Mouse (Mus musculus): ENCODE data around the gene Slc44a5. TPM values are rescaled to one million over a fixed set of nuclear protein-coding genes. Genes with fewer than 3 reads are reported as not detected.

Slc44a5 gene
- 2.2 TPM in 2 replicates for polyA plus RNA-seq (2014; fragmentation: Nextera tagmentation; extraction: Ambion mirVana)

DNA sequence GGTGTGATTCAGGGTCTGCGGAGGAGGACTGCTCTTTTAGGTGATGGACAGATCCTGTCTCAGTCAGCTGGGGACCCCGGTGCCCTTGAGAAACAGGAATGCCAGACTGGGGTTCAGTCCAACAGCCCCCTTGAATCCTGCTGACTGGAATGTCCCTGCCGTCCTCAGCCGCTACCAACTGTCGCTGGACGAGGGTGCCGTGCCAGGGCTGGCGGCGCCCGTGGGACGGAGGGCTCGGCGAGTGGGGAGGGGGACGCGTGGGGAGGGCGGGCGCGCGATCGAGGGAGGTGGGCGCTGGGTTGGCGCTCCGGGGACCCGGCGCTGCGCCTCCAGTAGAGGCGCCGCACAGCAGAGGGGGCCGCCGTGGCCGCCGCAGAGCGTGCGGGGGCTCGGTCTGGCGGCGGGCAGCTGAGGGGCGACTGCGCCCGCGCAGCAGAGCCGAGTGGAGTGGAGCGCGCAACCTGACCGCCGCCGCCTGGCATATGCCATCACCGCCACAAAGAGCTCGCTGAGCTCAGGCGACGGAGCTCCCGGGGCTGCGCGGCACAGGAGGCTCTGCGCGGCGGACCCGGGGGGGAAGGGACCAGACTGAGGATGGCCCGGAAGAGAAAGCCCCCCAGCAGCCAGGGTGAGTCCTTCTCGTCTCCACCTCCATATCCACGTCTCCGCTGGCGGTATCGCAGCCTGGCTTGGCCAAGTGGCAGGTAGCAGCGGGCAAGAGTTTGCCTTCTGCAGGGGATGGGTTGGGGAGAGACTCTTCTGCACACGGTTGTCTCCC lies at the start of gene Slc44a5:
Slc44a5 (plus strand) TSS at position 266 of the 778 bp plus-strand sequence.
- H3K9ac ChIP-seq (ENCODE audit: low read length): peak within 1 kb of the TSS; percentile 72
- H3K27ac ChIP-seq (ENCODE audit: low read depth, low read length): no peak within 1 kb of the TSS
- H3K9me3 ChIP-seq (ENCODE audit: control insufficient read depth, low read length): no peaks in the 10 kb centered on the region
- peaks cover 22% of the 10 kb centered on the region for H3K27me3 ChIP-seq (ENCODE audit: control insufficient read depth, insufficient read depth, low read length)
- H3K4me2 ChIP-seq (ENCODE audit: low read depth, low read length, severe bottlenecking): peak within 1 kb of the TSS; percentile 97
- H3K4me3 ChIP-seq (ENCODE audit: low read depth, low read length): peak within 1 kb of the TSS; percentile 58
- peak; percentile 82 for ATAC-seq (replicated peaks; ENCODE audit: low FRiP score)
- H3K4me1 ChIP-seq (replicated peaks; ENCODE audit: control insufficient read depth, insufficient read depth, low read length): peaks cover 4% of the 10 kb centered on the region; the same call in 1 of the 2 replicates
- under 1% methylated on average over 63 of the region's 66 CpGs for WGBS
- no peaks in the 10 kb centered on the region for H3K36me3 ChIP-seq (ENCODE audit: control insufficient read depth, insufficient read depth, low read length)
- peak; percentile 72 for DNase-seq (ENCODE audit: low spot score)

DNA sequence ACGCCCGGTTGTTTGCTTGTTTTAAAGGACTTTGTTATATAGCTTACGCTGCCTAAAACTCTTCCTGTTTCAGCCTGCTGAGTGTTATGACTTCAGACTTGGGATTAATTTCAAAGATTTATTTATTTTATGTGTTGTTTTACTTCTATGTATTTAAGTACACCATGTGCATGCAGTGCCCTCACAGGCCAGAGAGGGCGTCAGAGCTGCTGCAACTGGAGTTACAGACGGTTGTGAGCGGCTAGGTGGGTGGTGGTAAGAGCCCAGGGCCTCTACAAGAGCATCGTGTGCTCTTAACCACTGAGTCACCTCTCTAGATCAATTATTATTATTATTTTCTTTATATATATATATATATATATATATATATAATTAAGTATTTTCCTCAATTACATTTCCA lies 46.9 kb upstream of the Slc44a5 start:
- WGBS: 90% methylated on average over 7 of the region's 7 CpGs
- H3K4me3 ChIP-seq (ENCODE audit: low read depth, low read length): no peak overlapping the region

DNA sequence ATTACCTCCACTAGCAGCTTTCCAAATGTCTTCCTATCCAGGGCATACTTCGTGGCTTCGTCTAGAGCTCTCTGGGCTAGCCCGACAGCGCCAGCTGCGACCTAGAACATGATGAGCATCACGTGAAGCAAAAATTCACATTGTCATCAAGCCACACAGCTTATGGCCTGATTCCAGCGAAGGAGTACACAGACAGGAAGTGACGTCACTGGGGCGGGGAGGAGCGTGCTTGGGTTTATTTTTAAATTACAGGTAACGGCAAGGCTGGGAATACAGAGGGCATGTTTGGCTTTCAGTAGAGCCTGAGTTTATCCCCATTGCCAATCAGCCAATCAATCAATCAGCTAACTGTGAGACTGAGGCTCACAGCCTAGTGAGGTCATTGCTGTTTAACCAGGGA lies 43.7 kb upstream of the Slc44a5 start:
- no peaks in the 10 kb centered on the region for H3K9me3 ChIP-seq (ENCODE audit: control insufficient read depth, low read length)
- no peak overlapping the region for H3K4me3 ChIP-seq (ENCODE audit: low read depth, low read length)
- H3K36me3 ChIP-seq (ENCODE audit: control insufficient read depth, insufficient read depth, low read length): peaks cover 2% of the 10 kb centered on the region; the same call in 1 of the 2 replicates
- ATAC-seq (replicated peaks; ENCODE audit: low FRiP score): no peak
- no peak overlapping the region for H3K9ac ChIP-seq (ENCODE audit: low read length)
- H3K27ac ChIP-seq (ENCODE audit: low read depth, low read length): no peak overlapping the region
- 95% methylated on average over 11 of the region's 11 CpGs for WGBS
- H3K4me1 ChIP-seq (replicated peaks; ENCODE audit: control insufficient read depth, insufficient read depth, low read length): no peaks in the 10 kb centered on the region
- no peak overlapping the region for H3K4me2 ChIP-seq (ENCODE audit: low read depth, low read length, severe bottlenecking)
- no peaks in the 10 kb centered on the region for H3K27me3 ChIP-seq (ENCODE audit: control insufficient read depth, insufficient read depth, low read length)
- no peak for DNase-seq (ENCODE audit: low spot score)

More for the DNA sequence above, 46.9 kb upstream of the Slc44a5 start:
- Histone ChIP-seq H3K9ac (ENCODE audit: low read length) (no peak overlapping the region), H3K27me3 (ENCODE audit: control insufficient read depth, insufficient read depth, low read length) (no peaks in the 10 kb centered on the region), H3K27ac (ENCODE audit: low read depth, low read length) (no peak overlapping the region), H3K4me1 (replicated peaks; ENCODE audit: control insufficient read depth, insufficient read depth, low read length) (no peaks in the 10 kb centered on the region), H3K36me3 (ENCODE audit: control insufficient read depth, insufficient read depth, low read length) (peaks cover 2% of the 10 kb centered on the region; the same call in 1 of the 2 replicates), H3K9me3 (ENCODE audit: control insufficient read depth, low read length) (no peaks in the 10 kb centered on the region), H3K4me2 (ENCODE audit: low read depth, low read length, severe bottlenecking) (no peak overlapping the region)
- no peak for ATAC-seq (replicated peaks; ENCODE audit: low FRiP score)
- DNase-seq (ENCODE audit: low spot score): no peak

DNA sequence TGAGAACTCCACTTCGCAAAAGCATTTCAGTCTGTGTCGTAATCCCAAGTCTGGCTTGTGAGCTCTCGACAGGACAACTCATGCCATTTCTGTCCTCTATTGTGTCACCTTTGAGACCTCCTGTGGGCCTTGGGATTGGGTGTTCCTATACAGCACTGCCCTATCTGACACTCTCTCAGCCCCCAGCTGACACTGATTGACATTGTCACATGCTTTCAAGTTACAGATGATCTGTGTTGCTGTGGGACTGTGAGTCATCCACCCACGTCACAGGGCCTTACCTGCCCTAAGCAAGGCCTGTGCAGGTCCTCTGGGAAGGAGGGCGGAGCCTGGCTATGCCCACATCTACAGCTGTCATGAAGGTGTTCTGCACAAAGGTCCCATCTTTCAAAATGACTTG lies 40.8 kb upstream of the Slc44a5 start:
- Histone ChIP-seq H3K36me3 (ENCODE audit: control insufficient read depth, insufficient read depth, low read length) (peaks cover 2% of the 10 kb centered on the region; the same call in 1 of the 2 replicates), H3K4me1 (replicated peaks; ENCODE audit: control insufficient read depth, insufficient read depth, low read length) (no peaks in the 10 kb centered on the region), H3K4me3 (ENCODE audit: low read depth, low read length) (no peak overlapping the region), H3K9me3 (ENCODE audit: control insufficient read depth, low read length) (no peaks in the 10 kb centered on the region), H3K4me2 (ENCODE audit: low read depth, low read length, severe bottlenecking) (no peak overlapping the region), H3K27me3 (ENCODE audit: control insufficient read depth, insufficient read depth, low read length) (no peaks in the 10 kb centered on the region), H3K27ac (ENCODE audit: low read depth, low read length) (no peak overlapping the region), H3K9ac (ENCODE audit: low read length) (no peak overlapping the region)
- ATAC-seq (replicated peaks; ENCODE audit: low FRiP score): no peak
- DNase-seq (ENCODE audit: low spot score): no peak
- 90% methylated on average over 5 of the region's 5 CpGs for WGBS

DNA sequence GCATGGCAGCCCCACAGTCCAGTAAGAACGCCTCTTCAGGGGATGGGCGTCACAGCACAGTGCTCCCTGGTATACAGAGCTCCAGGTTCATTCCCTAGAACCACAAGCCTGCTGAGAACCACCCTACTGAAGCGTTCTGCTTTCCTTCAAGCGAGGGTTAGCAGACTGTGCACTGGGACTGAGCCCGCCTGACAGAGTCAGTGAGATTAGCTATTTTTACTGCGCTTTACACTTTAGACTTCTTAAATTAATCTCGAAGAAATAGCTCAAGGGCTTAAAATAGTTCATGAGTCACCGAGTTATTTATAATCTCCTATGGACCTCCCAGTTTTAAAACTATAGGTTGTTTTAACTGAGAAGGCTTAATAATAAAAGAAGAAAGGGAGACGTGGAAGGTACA lies 37.4 kb upstream of the Slc44a5 start:
- no peaks in the 10 kb centered on the region; the same call in 1 of the 2 replicates for H3K36me3 ChIP-seq (ENCODE audit: control insufficient read depth, insufficient read depth, low read length)
- H3K4me3 ChIP-seq (ENCODE audit: low read depth, low read length): no peak overlapping the region
- no peak overlapping the region for H3K4me2 ChIP-seq (ENCODE audit: low read depth, low read length, severe bottlenecking)
- H3K27me3 ChIP-seq (ENCODE audit: control insufficient read depth, insufficient read depth, low read length): no peaks in the 10 kb centered on the region
- DNase-seq (ENCODE audit: low spot score) (no peak), ATAC-seq (replicated peaks; ENCODE audit: low FRiP score) (no peak)
- no peaks in the 10 kb centered on the region for H3K4me1 ChIP-seq (replicated peaks; ENCODE audit: control insufficient read depth, insufficient read depth, low read length)
- 94% methylated on average over 9 of the region's 9 CpGs for WGBS
- no peak overlapping the region for H3K9ac ChIP-seq (ENCODE audit: low read length)
- no peak overlapping the region for H3K27ac ChIP-seq (ENCODE audit: low read depth, low read length)
- no peaks in the 10 kb centered on the region for H3K9me3 ChIP-seq (ENCODE audit: control insufficient read depth, low read length)

DNA sequence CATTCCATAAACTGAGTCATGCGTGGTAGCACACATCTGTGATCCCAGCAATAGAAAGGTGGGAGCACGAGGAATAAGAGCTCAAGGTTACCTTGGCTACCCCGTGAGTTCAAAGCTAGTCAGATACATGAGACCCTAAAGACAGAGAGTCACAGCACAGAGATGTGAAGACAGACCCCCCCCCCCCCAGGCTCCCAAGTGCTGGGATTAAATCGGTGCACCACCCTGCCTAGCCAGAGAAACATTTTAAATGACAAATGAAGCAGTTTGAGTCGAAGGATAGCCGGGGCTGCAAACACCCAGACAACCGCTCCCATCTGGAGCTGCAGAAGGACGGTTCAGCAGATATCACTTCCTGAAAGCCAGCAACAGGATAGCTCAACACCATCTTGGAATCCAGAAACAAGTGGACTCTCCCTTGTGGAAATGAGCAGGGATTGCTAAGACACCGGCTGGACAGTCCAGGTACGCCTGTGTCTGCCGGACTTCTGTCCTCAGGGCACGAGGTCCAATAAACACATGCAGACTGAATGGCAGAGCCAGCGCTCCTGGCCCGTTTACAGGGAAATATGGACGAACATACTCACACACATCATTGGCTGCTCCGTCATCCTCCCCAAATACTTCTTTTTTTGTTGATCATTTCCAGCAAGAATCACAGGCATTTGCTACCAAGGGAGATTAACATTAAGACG lies 36.0 kb upstream of the Slc44a5 start:
- no peak for ATAC-seq (replicated peaks; ENCODE audit: low FRiP score)
- H3K9me3 ChIP-seq (ENCODE audit: control insufficient read depth, low read length): no peaks in the 10 kb centered on the region
- H3K4me3 ChIP-seq (ENCODE audit: low read depth, low read length): no peak overlapping the region
- H3K27ac ChIP-seq (ENCODE audit: low read depth, low read length): no peak overlapping the region
- no peak overlapping the region for H3K9ac ChIP-seq (ENCODE audit: low read length)
- no peaks in the 10 kb centered on the region; the same call in 1 of the 2 replicates for H3K36me3 ChIP-seq (ENCODE audit: control insufficient read depth, insufficient read depth, low read length)
- 95% methylated on average over 17 of the region's 17 CpGs for WGBS
- no peak overlapping the region for H3K4me2 ChIP-seq (ENCODE audit: low read depth, low read length, severe bottlenecking)
- no peaks in the 10 kb centered on the region for H3K27me3 ChIP-seq (ENCODE audit: control insufficient read depth, insufficient read depth, low read length)
- H3K4me1 ChIP-seq (replicated peaks; ENCODE audit: control insufficient read depth, insufficient read depth, low read length): no peaks in the 10 kb centered on the region
- no peak for DNase-seq (ENCODE audit: low spot score)

DNA sequence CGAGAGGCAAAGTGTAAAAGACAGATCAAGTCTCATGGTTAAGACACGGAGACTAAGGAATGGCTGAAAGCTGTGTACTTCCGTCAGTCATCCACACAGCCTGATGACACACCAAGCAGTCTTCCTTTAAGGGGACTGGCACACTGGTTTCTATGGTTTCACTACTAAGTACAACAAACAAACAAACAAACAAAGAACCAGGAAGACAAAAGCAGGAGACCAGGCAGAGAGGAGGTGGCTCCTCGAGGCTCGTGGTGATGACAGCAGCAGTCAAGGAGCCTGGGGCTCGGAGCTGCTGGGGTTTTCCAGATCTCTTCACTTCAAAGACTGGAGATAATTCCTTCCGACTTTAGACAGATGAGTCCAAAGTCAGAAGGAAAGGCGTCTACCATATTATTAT lies 33.2 kb upstream of the Slc44a5 start:
- no peak for ATAC-seq (replicated peaks; ENCODE audit: low FRiP score)

DNA sequence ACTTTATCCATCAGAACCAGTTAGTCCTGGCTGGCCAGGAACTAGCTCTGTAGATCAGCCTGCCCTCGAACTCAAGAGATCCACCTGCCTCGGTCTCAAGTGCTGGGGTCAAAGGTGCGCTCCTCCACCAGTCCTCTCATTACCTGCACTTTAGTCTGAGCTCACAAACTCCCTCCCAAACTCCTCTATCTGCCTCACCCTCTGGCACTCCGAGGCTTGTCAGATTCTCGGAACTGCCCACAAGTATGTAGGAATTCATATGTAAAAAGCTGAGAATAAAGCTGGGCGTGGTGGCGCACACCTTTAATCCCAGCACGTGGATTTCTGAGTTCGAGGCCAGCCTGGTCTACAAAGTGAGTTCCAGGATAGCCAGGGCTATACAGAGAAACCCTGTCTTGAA lies 32.8 kb upstream of the Slc44a5 start:
- 94% methylated on average over 9 of the region's 9 CpGs for WGBS
- Histone ChIP-seq H3K27ac (ENCODE audit: low read depth, low read length) (no peak overlapping the region), H3K4me1 (replicated peaks; ENCODE audit: control insufficient read depth, insufficient read depth, low read length) (peaks cover 5% of the 10 kb centered on the region; the same call in 1 of the 2 replicates), H3K4me3 (ENCODE audit: low read depth, low read length) (no peak overlapping the region), H3K4me2 (ENCODE audit: low read depth, low read length, severe bottlenecking) (no peak overlapping the region), H3K9ac (ENCODE audit: low read length) (no peak overlapping the region), H3K36me3 (ENCODE audit: control insufficient read depth, insufficient read depth, low read length) (no peaks in the 10 kb centered on the region; the same call in 1 of the 2 replicates), H3K27me3 (ENCODE audit: control insufficient read depth, insufficient read depth, low read length) (no peaks in the 10 kb centered on the region), H3K9me3 (ENCODE audit: control insufficient read depth, low read length) (no peaks in the 10 kb centered on the region)
- no peak for ATAC-seq (replicated peaks; ENCODE audit: low FRiP score)
- DNase-seq (ENCODE audit: low spot score): no peak

More for the DNA sequence above, 33.2 kb upstream of the Slc44a5 start:
- no peaks in the 10 kb centered on the region; the same call in 1 of the 2 replicates for H3K36me3 ChIP-seq (ENCODE audit: control insufficient read depth, insufficient read depth, low read length)
- no peak overlapping the region for H3K27ac ChIP-seq (ENCODE audit: low read depth, low read length)
- WGBS: 91% methylated on average over 8 of the region's 8 CpGs
- no peak overlapping the region for H3K4me3 ChIP-seq (ENCODE audit: low read depth, low read length)
- H3K4me1 ChIP-seq (replicated peaks; ENCODE audit: control insufficient read depth, insufficient read depth, low read length): peaks cover 5% of the 10 kb centered on the region; the same call in 1 of the 2 replicates
- no peaks in the 10 kb centered on the region for H3K9me3 ChIP-seq (ENCODE audit: control insufficient read depth, low read length)
- H3K4me2 ChIP-seq (ENCODE audit: low read depth, low read length, severe bottlenecking): no peak overlapping the region
- DNase-seq (ENCODE audit: low spot score): no peak
- no peaks in the 10 kb centered on the region for H3K27me3 ChIP-seq (ENCODE audit: control insufficient read depth, insufficient read depth, low read length)
- H3K9ac ChIP-seq (ENCODE audit: low read length): no peak overlapping the region

Data from forebrain, embryonic 11.5 days (tissue).